Mouse (Mus musculus) gastrocnemius, adult 2 months (tissue): Measurements from ENCODE around the gene Ugt1a10. TPM values are rescaled to one million over a fixed set of nuclear protein-coding genes. Genes with fewer than 3 reads are reported as not detected.
"Not testable (repeated sequence)": the region's sequence is repeated elsewhere in the genome, so short reads cannot be mapped to it uniquely, and the experiment has no call there.

Source experiments
- DNase-seq: peaks from one replicate; pipeline ENCODE4 v3.0.0; 2022
- H3K27ac ChIP-seq: fragments of 200-600 bp; 2 replicates; pipeline ENCODE4 v1.8.1; 2022; ENCODE audit warnings: mild to moderate bottlenecking
- H3K4me3 ChIP-seq: fragments of 200-600 bp; 2 replicates; pipeline ENCODE4 v1.8.1; 2022; ENCODE audit warnings: mild to moderate bottlenecking, moderate library complexity
- CTCF ChIP-seq: fragments of 200-600 bp; IDR thresholded peaks from 2 replicates; pipeline ENCODE4 v1.8.1; 2022; ENCODE audit warnings: antibody characterized with exemption, mild to moderate bottlenecking, moderate library complexity
- intact Hi-C: fragments of 180-260 bp; cut with DNase I; formaldehyde crosslinking; loops from one replicate; pipeline ENCODE4 v1.15.1; 2025
- long read RNA-seq, 2 experiments: library from polyadenylated mRNA; stranded (forward); transcript quantifications; one replicate each; pipeline ENCODE4 v2.0.0; 2021
- total RNA-seq, 2 experiments: library from RNA; stranded (reverse); gene quantifications; 2 replicates each; pipeline ENCODE4 v1.2.3; 2021

Ugt1a10 gene
- total RNA-seq: not detected
- long read RNA-seq, experiment 1: 0 reads
- long read RNA-seq, experiment 2: 0 reads

- H3K4me3 ChIP-seq: no peak within 1 kb of the TSS
- no peak within 1 kb of the TSS for H3K27ac ChIP-seq
- no peak for TF ChIP-seq CTCF
- intact Hi-C loops: no loop called here
- no peak for DNase-seq
Measured at GRCm38 (mm10) chr1:88055088-88055487, at the start of gene Ugt1a10. Gene Ugt1a10, plus strand, starts transcription at chr1:88055388.

GRCm38 (mm10) chr1:88007692-88008210, 47.4 kb upstream of the Ugt1a10 start:
- DNase-seq: no peak
- peak overlapping the region; percentile 93 for H3K4me3 ChIP-seq
- H3K27ac ChIP-seq: peak overlapping the region; percentile 99
- intact Hi-C loops: no loop called here
- no peak for TF ChIP-seq CTCF

DNA sequence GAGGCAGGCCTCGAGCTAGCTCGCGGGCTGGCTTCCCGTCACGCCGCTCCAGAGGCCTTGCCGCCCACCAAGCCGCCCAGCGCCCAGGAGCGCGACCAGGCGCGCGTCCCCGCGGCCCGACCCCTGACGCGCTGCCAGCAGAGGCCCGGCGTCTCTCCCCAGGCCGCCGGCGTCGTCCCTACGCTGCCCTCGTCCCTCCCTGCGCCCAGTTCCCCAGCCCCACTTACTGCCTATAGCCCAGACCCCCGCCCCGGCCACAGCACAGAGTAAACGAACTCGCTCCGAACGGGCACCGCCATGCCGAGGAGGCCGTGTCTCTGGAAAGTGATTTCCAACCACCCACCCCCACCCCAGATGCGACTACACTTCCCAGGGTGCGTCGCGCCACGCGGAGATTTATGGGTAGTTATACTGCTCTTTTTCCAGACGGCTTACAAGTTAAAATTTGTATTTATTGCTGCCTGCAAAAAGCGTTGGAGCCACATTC, 46.9 kb upstream of the Ugt1a10 start, which contains the start of gene Usp40:
TSS of gene Usp40 (minus strand) at position 341 of the 487 bp plus-strand sequence.
- H3K27ac ChIP-seq: peak within 1 kb of the TSS; percentile 99
- peak within 1 kb of the TSS; percentile 93 for H3K4me3 ChIP-seq
- intact Hi-C loops: no loop called here
- DNase-seq: peak; percentile 90
- TF ChIP-seq CTCF: no peak

DNA sequence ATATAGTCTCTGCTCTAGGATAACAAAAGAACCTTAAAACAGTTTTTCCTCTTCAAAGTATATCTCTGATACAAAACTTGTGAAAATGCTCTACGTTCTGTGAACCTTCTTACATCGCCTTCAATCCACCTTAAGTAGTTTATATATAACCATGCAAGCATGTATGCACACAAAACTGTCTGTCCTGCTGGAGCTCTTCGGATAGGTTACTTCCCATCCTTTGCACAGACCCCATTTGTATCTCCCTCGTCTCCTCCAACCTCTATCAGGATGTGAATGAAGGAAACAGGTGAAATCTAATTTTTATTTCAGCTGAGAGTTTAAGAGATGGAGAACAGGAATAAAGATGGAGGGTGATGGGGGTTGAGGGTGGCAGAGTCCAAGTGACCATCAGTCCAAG, 46.5 kb upstream of the Ugt1a10 start:
- H3K4me3 ChIP-seq: peak overlapping the region; percentile 93
- DNase-seq: no peak
- intact Hi-C loops: no loop called here
- TF ChIP-seq CTCF: no peak
- peak overlapping the region; percentile 99 for H3K27ac ChIP-seq

DNA sequence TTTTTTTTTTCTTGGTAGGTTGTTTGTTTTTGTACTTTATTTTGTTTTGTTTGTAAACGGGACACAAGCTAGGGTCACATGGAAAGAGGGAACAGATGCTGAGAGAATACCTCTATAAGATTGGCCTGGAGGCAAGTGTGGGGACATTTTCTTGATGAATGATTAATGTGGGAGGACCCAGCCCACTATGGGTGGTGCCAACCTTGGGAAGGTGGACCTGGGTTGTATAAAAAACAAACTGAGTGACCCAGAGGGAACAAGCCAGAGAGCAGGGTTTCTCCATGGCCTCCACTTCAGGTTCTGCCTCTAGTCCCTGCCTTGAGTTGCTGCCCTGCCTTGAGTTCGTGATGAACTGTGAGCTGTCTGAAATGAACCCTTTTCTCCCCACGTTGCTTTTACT, 45.7 kb upstream of the Ugt1a10 start:
- no peak for TF ChIP-seq CTCF
- no peak for DNase-seq
- intact Hi-C loops: no loop called here
- Histone ChIP-seq H3K27ac (no peak overlapping the region), H3K4me3 (no peak overlapping the region)

GRCm38 (mm10) chr1:88013726-88014125, 41.5 kb upstream of the Ugt1a10 start:
- TF ChIP-seq CTCF: no peak
- no peak for DNase-seq
- no peak overlapping the region for H3K27ac ChIP-seq
- no peak overlapping the region for H3K4me3 ChIP-seq
- intact Hi-C loops: no loop called here

DNA sequence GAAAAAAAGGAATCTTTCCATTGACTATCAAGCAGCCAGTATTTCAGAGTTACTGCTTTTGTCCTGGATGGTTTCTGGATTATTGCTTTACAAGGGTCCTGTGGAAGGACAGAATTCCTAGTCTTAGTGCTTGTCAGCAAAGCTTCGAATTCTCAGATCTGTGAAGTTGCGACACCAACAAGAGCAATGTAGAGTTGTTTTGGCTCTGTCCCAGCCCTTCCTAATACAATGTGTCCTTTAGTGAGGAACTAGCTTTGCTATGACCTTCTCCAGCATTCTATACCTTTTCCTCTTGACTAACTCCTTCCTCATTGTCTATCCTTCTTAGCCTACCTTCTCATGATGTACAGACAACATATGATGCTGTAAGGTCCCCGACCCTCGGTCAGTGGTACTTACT, 41.0 kb upstream of the Ugt1a10 start:
- Histone ChIP-seq H3K27ac (no peak overlapping the region), H3K4me3 (no peak overlapping the region)
- intact Hi-C loops: no loop called here
- TF ChIP-seq CTCF: no peak
- no peak for DNase-seq

GRCm38 (mm10) chr1:88014671-88015070, 40.5 kb upstream of the Ugt1a10 start:
- DNase-seq: no peak
- Histone ChIP-seq H3K4me3 (no peak overlapping the region), H3K27ac (no peak overlapping the region)
- TF ChIP-seq CTCF: no peak
- intact Hi-C loops: no loop called here

GRCm38 (mm10) chr1:88015371-88015770, 39.8 kb upstream of the Ugt1a10 start:
- H3K27ac ChIP-seq: no peak overlapping the region
- TF ChIP-seq CTCF: no peak
- H3K4me3 ChIP-seq: no peak overlapping the region
- DNase-seq: no peak
- intact Hi-C loops: no loop called here

DNA sequence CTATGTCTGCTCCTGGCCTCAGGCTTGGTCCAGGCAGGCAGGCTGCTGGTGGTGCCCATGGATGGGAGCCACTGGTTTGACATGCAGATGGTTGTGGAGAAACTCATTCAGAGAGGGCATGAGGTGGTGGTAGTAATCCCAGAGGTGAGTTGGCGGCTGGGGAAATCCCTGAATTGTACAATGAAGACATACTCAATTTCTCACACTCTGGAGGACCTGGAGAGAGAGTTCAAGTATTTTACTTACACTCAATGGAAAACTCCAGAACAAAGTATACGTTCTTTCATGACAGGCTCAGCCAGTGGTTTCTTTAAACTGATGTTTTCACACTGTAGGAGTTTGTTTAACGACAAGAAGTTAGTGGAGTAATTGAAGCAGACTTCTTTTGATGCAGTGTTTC, 29.9 kb upstream of the Ugt1a10 start:
- H3K27ac ChIP-seq, DNase-seq, H3K4me3 ChIP-seq, intact Hi-C loops: not testable (repeated sequence)

- H3K27ac ChIP-seq, H3K4me3 ChIP-seq: not testable (repeated sequence)
Measured at GRCm38 (mm10) chr1:88043044-88043443, 12.1 kb upstream of the Ugt1a10 start.

DNA sequence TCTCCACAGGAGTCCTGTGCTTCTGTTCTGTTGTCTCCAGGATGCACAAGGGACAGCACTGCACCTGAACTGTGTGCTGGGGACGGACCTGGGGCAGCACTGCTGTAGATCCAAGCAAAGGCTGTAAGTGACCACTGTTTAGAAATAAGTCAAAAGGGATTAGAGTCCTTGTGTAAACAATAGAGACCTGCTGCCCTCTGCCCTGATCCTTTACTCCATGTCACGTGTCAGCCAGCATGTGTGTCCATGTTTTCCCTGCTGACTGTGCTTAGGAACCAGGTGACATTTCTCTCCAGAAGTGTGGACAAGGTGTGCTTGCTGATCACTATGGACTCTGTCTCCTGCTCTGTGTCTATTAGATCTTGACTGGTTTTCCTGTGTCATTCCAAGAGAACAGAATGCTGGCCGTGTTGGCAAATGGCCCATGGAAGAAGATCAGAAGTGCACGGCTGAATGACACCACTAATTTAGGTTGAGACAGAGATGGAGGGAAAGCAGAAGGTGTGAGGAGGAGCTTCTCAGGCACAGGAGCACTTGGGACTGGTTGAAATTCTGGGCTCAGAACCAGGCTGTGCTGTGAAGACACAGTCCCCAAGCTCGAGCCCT, 10.3 kb upstream of the Ugt1a10 start:
- H3K27ac ChIP-seq, H3K4me3 ChIP-seq, intact Hi-C loops, DNase-seq: not testable (repeated sequence)

More at GRCm38 (mm10) chr1:88043044-88043443, 12.1 kb upstream of the Ugt1a10 start:
- DNase-seq, intact Hi-C loops: not testable (repeated sequence)

DNA sequence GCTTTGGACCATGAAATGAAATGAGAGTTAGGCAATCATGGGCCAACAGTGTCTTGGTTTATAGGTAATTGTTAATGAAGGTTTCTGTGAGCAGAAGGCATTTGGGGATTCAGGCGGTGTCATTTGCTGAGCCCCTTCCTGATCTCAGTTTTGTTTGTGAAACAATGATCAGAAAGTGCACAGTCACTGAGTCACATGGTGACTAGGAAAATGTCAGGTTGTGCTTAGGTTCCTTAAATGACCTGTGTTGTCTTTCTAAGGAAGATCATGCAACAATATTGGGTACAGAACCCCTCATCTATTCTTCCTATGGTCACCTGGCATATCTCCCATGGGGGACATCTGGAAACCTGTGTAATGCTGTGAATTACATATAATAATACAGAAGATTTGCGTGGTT, 7.8 kb upstream of the Ugt1a10 start:
- intact Hi-C loops, DNase-seq, H3K4me3 ChIP-seq, H3K27ac ChIP-seq: not testable (repeated sequence)

DNA sequence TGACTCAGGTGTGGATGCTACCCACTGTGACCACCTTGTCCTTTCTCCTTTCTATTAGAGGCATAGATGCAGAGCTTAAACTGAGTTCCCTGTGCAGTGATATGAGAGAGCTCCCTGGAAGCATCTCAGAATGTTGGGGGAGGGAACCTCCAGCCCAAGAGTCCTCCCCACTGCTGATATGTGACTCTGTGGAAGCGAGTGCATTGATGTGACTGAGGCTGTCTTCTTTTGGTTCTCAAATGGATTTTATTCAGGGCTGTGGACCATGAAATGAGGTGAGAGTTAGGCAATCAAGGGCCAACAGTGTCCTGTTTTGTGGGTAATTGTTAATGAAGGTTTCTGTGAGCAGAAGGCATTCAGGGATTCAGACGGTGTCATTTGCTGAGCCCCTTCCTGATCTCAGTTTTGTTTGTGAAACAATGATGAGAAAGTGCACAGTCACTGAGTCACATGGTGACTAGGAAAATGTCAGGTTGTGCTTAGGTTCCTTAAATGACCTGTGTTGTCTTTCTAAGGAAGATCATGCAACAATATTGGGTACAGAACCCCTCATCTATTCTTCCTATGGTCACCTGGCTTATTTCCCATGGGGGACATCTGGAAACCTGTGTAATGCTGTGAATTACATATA, 11.4 kb downstream of the Ugt1a10 start:
- H3K4me3 ChIP-seq, H3K27ac ChIP-seq, DNase-seq, intact Hi-C loops: not testable (repeated sequence)
